Mouse (Mus musculus) myocyte (in vitro differentiated cells): ENCODE data around the gene Nomo1.

Experiments used
- MAX ChIP-seq: IDR thresholded peaks from one replicate; pipeline ENCODE4 v1.6.1; 2011; ENCODE audit warnings: low read depth, mild to moderate bottlenecking, control low read depth
- MYOD1 ChIP-seq, 3 experiments: IDR thresholded peaks; one replicate each; pipeline ENCODE4 v1.6.1; 2011; ENCODE audit warnings: control low read depth in 2 of 3, low read depth in 2 of 3, mild to moderate bottlenecking in 2 of 3, moderate library complexity in 1 of 3; ENCODE audit not compliant: insufficient read length in 2 of 3, control insufficient read depth in 1 of 3
- MYOG ChIP-seq, 3 experiments: IDR thresholded peaks; one replicate each; pipeline ENCODE4 v1.6.1; 2011; ENCODE audit warnings: control low read depth in 2 of 3, low read depth in 2 of 3, mild to moderate bottlenecking in 2 of 3; ENCODE audit not compliant: insufficient read length in 2 of 3, control insufficient read depth in 1 of 3, insufficient read depth in 1 of 3
- POLR2A ChIP-seq: IDR thresholded peaks from one replicate; pipeline ENCODE4 v1.6.1; 2011; ENCODE audit warnings: low read depth, mild to moderate bottlenecking, control low read depth, moderate library complexity; ENCODE audit not compliant: insufficient read length
- POLR2AphosphoS2 ChIP-seq: IDR thresholded peaks from one replicate; pipeline ENCODE4 v1.6.1; 2011; ENCODE audit warnings: low read depth, control low read depth; ENCODE audit not compliant: insufficient read length
- TCF12 ChIP-seq: IDR thresholded peaks from one replicate; pipeline ENCODE4 v1.6.1; 2011; ENCODE audit warnings: mild to moderate bottlenecking, control low read depth; ENCODE audit not compliant: poor library complexity, insufficient read depth, severe bottlenecking
- TCF3 ChIP-seq: IDR thresholded peaks from one replicate; pipeline ENCODE4 v1.6.1; 2011; ENCODE audit warnings: low read depth, control low read depth; ENCODE audit not compliant: insufficient read length

GRCm38 (mm10) chr7:46098221-46098918 lies 64.9 kb downstream of the Nomo1 start:
- TF ChIP-seq MYOG (IDR thresholded peaks at IDR 0.05; ENCODE audit: control insufficient read depth in 1 of 3, insufficient read depth in 1 of 3, insufficient read length in 2 of 3, low read depth in 2 of 3) (no peak), POLR2A (no peak), MYOD1 (IDR thresholded peaks at IDR 0.05; ENCODE audit: control insufficient read depth in 1 of 3, insufficient read length in 2 of 3, low read depth in 2 of 3) (no peak), POLR2AphosphoS2 (no peak), MAX (no peak), TCF3 (no peak), TCF12 (no peak)
